Mouse (Mus musculus) spleen, adult 2 months (tissue): Measurements from ENCODE around the gene Pla2g4c. TPM values are rescaled to one million over a fixed set of nuclear protein-coding genes. Genes with fewer than 3 reads are reported as not detected.

ENCODE experiments used
- DNase-seq, 2 experiments: peaks; one replicate each; pipeline versions ENCODE4 v3.0.0 to v3.0.0-alpha.2; 2012 to 2021; ENCODE audit warnings: low spot score in 2 of 2, low read depth in 1 of 2
- H3K27ac ChIP-seq: fragments of 200-500 bp; 2 replicates; pipeline ENCODE4 v1.5.1; 2012; ENCODE audit warnings: low read length, inconsistent platforms; ENCODE audit not compliant: insufficient read depth
- H3K27me3 ChIP-seq: fragments of 200-500 bp; 2 replicates; pipeline ENCODE4 v1.6.1; 2012; ENCODE audit warnings: mild to moderate bottlenecking, moderate library complexity, low read length, inconsistent platforms; ENCODE audit not compliant: control insufficient read depth, insufficient read depth
- H3K36me3 ChIP-seq: fragments of 200-500 bp; 2 replicates; pipeline ENCODE4 v1.6.1; 2012; ENCODE audit warnings: mild to moderate bottlenecking, low read length, inconsistent platforms; ENCODE audit not compliant: control insufficient read depth, insufficient read depth
- H3K4me1 ChIP-seq: fragments of 200-500 bp; 2 replicates; pipeline ENCODE4 v1.6.1; 2011; ENCODE audit warnings: inconsistent platforms; ENCODE audit not compliant: control insufficient read depth, insufficient read depth, insufficient read length
- H3K4me3 ChIP-seq: fragments of 200-500 bp; 2 replicates; pipeline ENCODE4 v1.5.1; 2011; ENCODE audit warnings: mild to moderate bottlenecking, inconsistent platforms; ENCODE audit not compliant: insufficient read depth, insufficient read length; ENCODE audit errors: extremely low read depth
- CTCF ChIP-seq: fragments of 200-500 bp; IDR thresholded peaks from 2 replicates; pipeline ENCODE4 v1.5.1; 2011; ENCODE audit warnings: mild to moderate bottlenecking, inconsistent platforms; ENCODE audit not compliant: insufficient read depth, insufficient read length, insufficient replicate concordance; ENCODE audit errors: extremely low read depth
- POLR2A ChIP-seq: fragments of 200-500 bp; IDR thresholded peaks from 2 replicates; pipeline ENCODE4 v1.6.1; 2011; ENCODE audit warnings: low read depth, low read length, inconsistent platforms
- WGBS: fragments of 180-500 bp; shearing (Covaris S2); methylation state at CpG from one replicate; pipeline ENCODE4 v1.1.7; 2018; 5-methylcytosine and 5-hydroxymethylcytosine counted together
- polyA plus RNA-seq: library from polyadenylated mRNA; depleted of rRNA; stranded (reverse); fragments of >200 nt; gene quantifications from 2 replicates; pipeline ENCODE4 v1.2.3, GENCODE M21; 2012; rRNA removed

The Pla2g4c gene
- polyA plus RNA-seq, 1 experiment, result 0.23 TPM

DNA sequence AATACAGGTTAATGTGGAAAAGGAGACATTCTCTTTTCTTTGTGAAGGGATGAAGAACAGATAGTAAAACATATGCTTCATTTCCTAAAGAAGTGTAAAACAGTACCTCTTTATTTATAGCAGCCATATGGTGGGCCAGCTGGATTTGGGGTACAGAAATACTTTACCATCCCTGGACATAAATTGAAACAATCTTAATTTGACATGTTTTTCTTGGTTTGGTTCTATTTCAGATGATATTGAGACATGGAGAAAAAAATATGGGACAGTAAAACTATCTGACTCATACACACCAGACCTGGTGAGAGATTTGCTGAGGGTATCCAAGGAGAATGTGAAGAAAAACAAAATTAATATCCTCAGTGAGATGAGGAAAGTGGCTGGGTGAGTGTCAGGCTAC, 31.5 kb downstream of the Pla2g4c start:
- H3K27ac ChIP-seq, result no peak overlapping the region
- no peak overlapping the region for H3K4me3 ChIP-seq
- TF ChIP-seq CTCF (no peak), POLR2A (no peak)
- H3K36me3 ChIP-seq, result no peaks in the 10 kb centered on the region
- no peak for DNase-seq
- no peaks in the 10 kb centered on the region for H3K27me3 ChIP-seq
- no peaks in the 10 kb centered on the region for H3K4me1 ChIP-seq

DNA sequence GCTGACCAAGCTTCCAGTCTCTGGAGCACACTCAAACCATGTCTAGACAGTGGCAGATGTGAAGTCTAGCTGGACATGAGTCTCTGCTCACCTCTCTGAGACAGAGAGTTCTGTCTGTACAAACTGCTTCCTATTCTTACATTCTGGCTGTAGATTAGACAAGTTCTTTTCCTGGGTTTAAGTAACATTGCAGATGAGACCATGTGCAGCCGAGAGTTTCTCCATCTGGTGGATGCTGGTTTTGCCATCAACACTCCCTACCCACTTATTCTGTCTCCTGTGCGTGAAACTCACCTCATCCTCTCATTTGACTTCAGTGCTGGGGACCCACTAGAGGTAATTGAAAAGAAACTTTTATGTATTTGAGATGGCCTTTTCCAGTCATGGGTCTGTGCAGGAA, 56.1 kb downstream of the Pla2g4c start:
- TF ChIP-seq CTCF (no peak), POLR2A (no peak)
- no peak overlapping the region for H3K27ac ChIP-seq
- H3K4me3 ChIP-seq, result no peak overlapping the region
- DNase-seq, result no peak
- 75% methylated on average over 2 of the region's 2 CpGs for WGBS
- no peaks in the 10 kb centered on the region for H3K4me1 ChIP-seq
- H3K36me3 ChIP-seq, result no peaks in the 10 kb centered on the region
- H3K27me3 ChIP-seq, result no peaks in the 10 kb centered on the region

DNA sequence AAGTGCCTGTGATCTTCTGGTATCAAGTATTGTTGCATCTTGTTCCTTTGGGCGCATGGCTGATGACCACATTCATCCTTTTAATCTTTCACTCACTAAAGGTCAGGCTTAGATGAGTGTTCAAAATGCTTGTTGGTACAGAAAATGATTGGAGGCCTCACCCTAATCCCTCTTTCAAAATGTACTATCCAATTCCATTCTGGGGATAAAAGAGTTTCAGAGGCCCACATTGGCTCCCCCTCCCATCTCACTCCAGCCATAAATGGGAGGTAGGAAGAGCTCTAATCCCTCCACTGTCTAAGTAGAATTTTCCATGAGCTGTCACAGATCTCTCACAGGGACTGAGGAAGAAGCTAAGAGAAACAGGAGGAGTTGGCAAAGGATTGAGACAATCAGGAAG, 73.4 kb downstream of the Pla2g4c start, which contains the start of gene Cabp5:
Gene Cabp5, plus strand, starts transcription at position 301 of the 400 bp plus-strand sequence.
- no peak within 1 kb of the TSS for H3K27ac ChIP-seq
- no peak for TF ChIP-seq POLR2A
- TF ChIP-seq CTCF, result no peak
- DNase-seq, result no peak
- H3K4me3 ChIP-seq, result no peak within 1 kb of the TSS
- no peaks in the 10 kb centered on the region for H3K4me1 ChIP-seq
- H3K27me3 ChIP-seq, result no peaks in the 10 kb centered on the region
- 87% methylated on average over 1 of the region's 1 CpGs for WGBS
- H3K36me3 ChIP-seq, result no peaks in the 10 kb centered on the region

Other genes starting within 250 kb of the Pla2g4c start
- gene Vmn1r85, start 229.5 kb upstream of the Pla2g4c start, polyA plus RNA-seq, result not detected in 2 replicates
- gene Vmn1r86, start 204.7 kb upstream of the Pla2g4c start, polyA plus RNA-seq, result not detected in 2 replicates
- gene Vmn1r87, start 184.5 kb upstream of the Pla2g4c start, polyA plus RNA-seq, result not detected in 2 replicates
- not detected in 2 replicates for gene Vmn1r88, start 165.1 kb upstream of the Pla2g4c start, polyA plus RNA-seq
- gene Vmn1r89, start 111.6 kb upstream of the Pla2g4c start, polyA plus RNA-seq, result not detected in 2 replicates
- gene Lig1, start 47.4 kb upstream of the Pla2g4c start, polyA plus RNA-seq, result 9.3 and 11.8 TPM in 2 replicates
- gene Zswim9, start 45.9 kb upstream of the Pla2g4c start, polyA plus RNA-seq, result 2.5 TPM in 2 replicates
- not detected in 2 replicates for gene Cabp5, start 73.5 kb downstream of the Pla2g4c start, polyA plus RNA-seq
- gene Bsph1, start 126.2 kb downstream of the Pla2g4c start, polyA plus RNA-seq, result not detected in 2 replicates
- not detected in 2 replicates for gene Bsph2, start 246.4 kb downstream of the Pla2g4c start, polyA plus RNA-seq